In the genomic region with DNA sequence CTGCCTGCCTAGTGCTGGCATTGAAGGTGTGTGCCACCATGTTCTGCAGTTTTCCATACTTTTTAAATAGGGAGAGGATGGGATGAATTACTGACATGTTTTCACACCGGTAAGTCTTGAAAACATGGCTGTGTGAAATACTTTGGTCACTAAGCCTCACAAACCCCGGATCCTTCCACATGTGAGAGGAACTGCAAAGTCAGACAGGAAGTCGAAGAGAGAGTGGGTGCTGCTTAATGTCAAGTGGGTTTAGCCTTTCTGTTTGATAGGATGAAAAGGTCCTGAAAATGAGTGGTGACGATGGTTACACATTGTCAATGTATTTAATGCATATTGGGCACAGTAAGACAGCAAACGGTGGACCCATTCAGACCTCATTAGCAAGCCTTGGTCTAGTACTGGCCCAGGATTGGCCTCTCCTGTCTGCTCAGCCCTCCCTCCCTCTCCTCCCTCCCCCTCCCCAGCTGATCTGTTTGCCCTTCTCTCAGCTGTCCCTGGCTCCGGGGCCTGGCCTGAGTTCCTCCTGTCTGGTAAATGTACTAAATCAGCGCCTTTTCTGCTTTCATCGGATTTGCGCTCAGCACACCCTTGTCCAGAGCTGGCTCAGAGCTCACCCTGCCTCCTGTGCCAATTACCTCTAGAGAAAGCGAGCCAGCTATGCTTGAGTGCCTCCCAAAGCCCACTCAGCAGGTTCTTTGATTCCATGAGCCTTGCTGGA, we compare ENCODE assay signal across 8 mouse cellular contexts. TPM values are rescaled to one million over a fixed set of nuclear protein-coding genes. Genes with fewer than 3 reads are reported as not detected.
DNase-seq lines count a peak whose midpoint lies in the region; ATAC-seq lines count a peak whose summit lies in the region.

No protein-coding gene starts in this region.

- H3K27me3 ChIP-seq in limb, embryonic 15.5 days: no peaks in the 10 kb centered on the region

- no peaks in the 10 kb centered on the region; the same call in 1 of the 2 replicates for H3K4me1 ChIP-seq in limb, embryonic 15.5 days

- H3K36me3 ChIP-seq in limb, embryonic 15.5 days: no peaks in the 10 kb centered on the region

- ATAC-seq in hematopoietic stem cell, adult 5-6 weeks (replicated peaks in 1 of 2; ENCODE audit: insufficient read depth in 1 of 2, low FRiP score in 2 of 2, low TSS enrichment in 1 of 2, low read depth in 1 of 2, poor library complexity in 2 of 2, severe bottlenecking in 2 of 2): peak; percentile 32 to 42; a peak in 2 of 4 replicates
- ATAC-seq in limb, embryonic 15.5 days (ENCODE audit: insufficient number of reproducible peaks, low FRiP score, low TSS enrichment, low read depth): 0 out of 2 replicates have a peak, but pooled peaks have one; percentile 44

- 56% methylated on average over 10 of the region's 10 CpGs for WGBS in limb, embryonic 15.5 days

- no peak overlapping the region for H3K4me3 ChIP-seq in limb, embryonic 15.5 days

- DNase-seq in heart, adult 11 months: peak; percentile 81
- DNase-seq in heart, adult 8-10 months (ENCODE audit: low spot score): no peak
- peak; percentile 70 for DNase-seq in Muller cell, postnatal 12 days (ENCODE audit: inconsistent ontology term)
- no peak for DNase-seq in urinary bladder, postnatal 25 days (ENCODE audit: low spot score)
- DNase-seq in gastrocnemius, postnatal 10 days: no peak
- DNase-seq in frontal cortex, postnatal 25 days (ENCODE audit: low spot score in 2 of 2): no peak

- no peak overlapping the region for H3K27ac ChIP-seq in limb, embryonic 15.5 days

- H3K9ac ChIP-seq in limb, embryonic 15.5 days: no peak overlapping the region

- H3K9me3 ChIP-seq in limb, embryonic 15.5 days: no peaks in the 10 kb centered on the region

- no peak overlapping the region for H3K4me2 ChIP-seq in limb, embryonic 15.5 days

RNA-seq across cellular contexts. Expression of a gene that starts 6.7 kb away (rescaled TPM):
- under 1 TPM; 0.62 to 0.68 (median 0.66) TPM for total RNA-seq in heart, adult 8-10 months (2022)
- total RNA-seq in hematopoietic stem cell, adult 5-6 weeks (2017): 0.06 and 0.55 TPM in 2 replicates
- 5.1 and 5.3 TPM in 2 replicates for polyA plus RNA-seq in limb, embryonic 15.5 days (2015; fragmentation: Nextera tagmentation; extraction: Ambion mirVana)
- total RNA-seq in gastrocnemius, postnatal 10 days (2021): 1 to 10 TPM; 3.1 to 3.5 TPM

Comparison
In these comparisons a context has a peak if more than half of its experiments do, and no peak if none do; other contexts are left out.
1. DNase-seq: peak in heart, adult 11 months (single experiment) and Muller cell, postnatal 12 days (single experiment); none in heart, adult 8-10 months (single experiment), urinary bladder, postnatal 25 days (single experiment), gastrocnemius, postnatal 10 days (single experiment) and frontal cortex, postnatal 25 days (0 of 2).